Mouse (Mus musculus): Measurements from ENCODE around the gene Dyrk3. TPM values are rescaled to one million over a fixed set of nuclear protein-coding genes. Genes with fewer than 3 reads are reported as not detected.

Gene Dyrk3
- polyA plus RNA-seq, 1 experiment from 2014 or later: 4.5 TPM

DNA sequence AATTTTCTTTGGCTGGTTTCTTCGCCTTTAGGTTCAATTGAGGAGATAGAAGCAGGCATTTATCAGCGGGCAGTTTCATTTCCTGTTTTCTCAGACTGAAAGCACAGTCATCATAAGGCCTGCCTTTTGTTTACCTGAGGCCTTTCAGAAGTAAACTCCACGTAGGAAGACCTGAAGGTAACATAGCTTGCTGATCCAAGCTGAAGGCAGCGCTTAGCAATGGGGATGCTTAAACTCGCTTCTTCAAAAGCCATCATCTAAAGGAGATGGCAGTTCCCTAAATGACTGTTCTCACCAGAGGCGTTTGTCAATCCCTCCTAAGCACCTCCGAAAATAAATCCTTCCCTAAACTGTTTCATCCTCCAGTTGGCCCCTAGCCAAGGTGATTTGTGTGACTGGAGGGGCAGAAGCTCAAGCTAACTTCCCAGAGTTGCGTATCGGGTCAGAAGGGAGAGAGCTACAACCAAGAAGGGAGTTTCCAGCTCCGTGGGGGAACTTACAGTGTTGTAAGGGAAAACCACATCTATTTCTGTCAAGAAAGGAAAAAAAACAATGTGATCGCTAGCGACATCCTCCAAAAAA, 27.5 kb downstream of the Dyrk3 start:
- ATAC-seq (ENCODE audit: extremely low read depth, insufficient number of reproducible peaks, low FRiP score, low TSS enrichment): no peak
- H3K4me2 ChIP-seq: peak overlapping the region; percentile 26; the same call in 1 of the 2 replicates

DNA sequence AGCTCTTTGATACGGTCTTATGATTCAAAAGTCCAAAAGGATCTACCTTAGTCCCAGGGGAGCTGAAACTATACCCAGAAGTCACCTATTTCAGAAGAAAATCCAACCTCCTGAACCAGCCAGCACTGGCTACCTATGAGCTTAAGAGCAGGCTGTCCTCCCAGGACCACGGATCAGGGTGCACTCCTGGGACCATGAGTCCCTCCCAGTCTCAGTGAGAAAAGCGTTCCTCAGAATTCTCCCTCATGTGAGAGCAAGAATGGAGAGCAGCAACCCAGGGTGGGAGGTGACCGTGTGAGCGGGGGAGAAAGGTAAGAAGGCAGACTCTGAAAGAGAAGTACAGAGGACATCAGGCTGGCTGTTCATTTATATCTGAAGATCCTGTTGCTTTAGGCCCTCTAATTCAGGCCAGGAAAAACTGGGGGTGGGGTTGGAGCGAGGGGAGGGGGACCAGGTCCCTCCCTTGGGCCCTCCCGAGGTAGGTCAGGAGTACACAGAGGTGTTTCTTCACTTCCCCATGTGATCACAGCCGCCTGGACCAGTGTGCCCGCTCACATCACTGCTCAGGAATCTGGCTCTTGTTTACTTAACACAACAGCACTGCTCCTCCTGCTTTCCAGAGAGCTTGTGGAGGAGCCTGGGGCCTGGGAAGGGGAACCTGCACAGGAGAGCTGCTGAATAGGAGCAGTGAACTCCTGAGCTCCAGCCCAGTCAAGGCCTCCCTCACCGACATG, 30.4 kb downstream of the Dyrk3 start:
- peak overlapping the region; percentile 65 for H3K9ac ChIP-seq
- 38% methylated on average over 10 of the region's 10 CpGs for WGBS

More for the DNA sequence above, 27.5 kb downstream of the Dyrk3 start:
- H3K27me3 ChIP-seq (replicated peaks): no peaks in the 10 kb centered on the region
- H3K36me3 ChIP-seq: no peaks in the 10 kb centered on the region
- H3K9ac ChIP-seq: no peak overlapping the region
- peak overlapping the region; percentile 70 for H3K27ac ChIP-seq (replicated peaks)
- H3K4me3 ChIP-seq: no peak overlapping the region
- no peaks in the 10 kb centered on the region for H3K9me3 ChIP-seq
- 45% methylated on average over 12 of the region's 12 CpGs for WGBS
- peaks cover 67% of the 10 kb centered on the region for H3K4me1 ChIP-seq

DNA sequence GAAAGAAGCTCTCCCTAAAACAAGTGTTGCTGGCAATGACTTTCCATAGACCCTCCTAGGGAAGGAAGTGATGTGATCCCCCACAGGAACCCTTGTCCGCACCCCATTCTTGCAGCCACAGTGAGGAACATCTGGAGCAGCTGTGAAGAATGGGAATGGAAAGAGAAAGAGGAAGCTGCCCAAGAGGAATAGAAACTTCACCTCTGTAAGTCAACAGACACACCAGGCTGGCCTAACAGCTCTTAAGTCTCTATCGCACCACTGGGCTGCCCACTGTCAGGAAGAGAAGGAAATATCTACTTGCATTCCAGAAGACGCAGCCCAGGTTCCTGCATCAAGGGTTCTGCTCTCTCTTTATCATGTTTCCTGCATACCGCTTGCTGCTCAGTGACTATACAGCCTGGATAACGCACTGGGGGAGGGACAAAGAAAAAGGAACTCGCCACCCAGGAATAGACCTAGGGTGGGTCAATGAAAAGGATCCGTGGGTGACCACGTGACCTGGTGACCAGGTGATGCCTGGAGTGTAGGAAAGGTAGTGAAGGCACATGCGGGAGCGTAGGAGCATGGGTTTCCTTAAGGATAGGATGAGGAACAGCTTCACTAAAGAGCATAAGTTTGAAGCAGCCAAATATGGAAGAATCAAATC, 34.2 kb downstream of the Dyrk3 start:
- no peaks in the 10 kb centered on the region for H3K36me3 ChIP-seq
- 0 out of 2 replicates have a peak overlapping the region, but pooled peaks have one; percentile 52 for H3K27ac ChIP-seq (replicated peaks)
- WGBS: 39% methylated on average over 10 of the region's 10 CpGs
- no peak overlapping the region for H3K4me3 ChIP-seq
- no peak overlapping the region for H3K9ac ChIP-seq
- H3K4me2 ChIP-seq: 0 out of 2 replicates have a peak overlapping the region, but pooled peaks have one; percentile 9
- no peaks in the 10 kb centered on the region for H3K27me3 ChIP-seq (replicated peaks)
- ATAC-seq (ENCODE audit: extremely low read depth, insufficient number of reproducible peaks, low FRiP score, low TSS enrichment): no peak
- peaks cover 29% of the 10 kb centered on the region for H3K4me1 ChIP-seq
- no peaks in the 10 kb centered on the region for H3K9me3 ChIP-seq

More for the DNA sequence above, 30.4 kb downstream of the Dyrk3 start:
- Histone ChIP-seq H3K4me1 (peaks cover 58% of the 10 kb centered on the region), H3K4me2 (peak overlapping the region; percentile 27), H3K36me3 (no peaks in the 10 kb centered on the region), H3K27ac (replicated peaks) (peak overlapping the region; percentile 84), H3K4me3 (no peak overlapping the region), H3K27me3 (replicated peaks) (no peaks in the 10 kb centered on the region), H3K9me3 (no peaks in the 10 kb centered on the region)
- ATAC-seq (ENCODE audit: extremely low read depth, insufficient number of reproducible peaks, low FRiP score, low TSS enrichment): peak; percentile 64; the same call in 1 of the 2 replicates

DNA sequence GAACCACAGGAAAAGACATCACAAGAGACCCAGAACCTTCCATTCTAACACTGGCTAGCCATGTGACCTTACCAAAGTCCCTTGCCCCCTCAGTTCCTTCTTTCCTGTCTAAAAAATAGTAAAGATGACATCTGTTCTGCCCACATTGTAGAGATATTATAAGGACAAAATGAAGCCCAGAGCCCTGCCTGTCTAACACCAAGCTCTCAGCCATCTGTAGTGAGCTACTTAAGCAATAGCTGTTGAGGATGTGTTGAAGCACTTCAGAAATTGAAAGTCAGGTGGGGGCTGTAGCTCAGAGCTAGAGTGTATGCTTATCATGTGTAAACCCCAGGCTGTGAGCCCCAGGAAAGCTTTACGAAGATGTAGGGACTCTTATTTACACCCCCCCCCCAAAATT, 37.3 kb downstream of the Dyrk3 start:
- no peak overlapping the region for H3K27ac ChIP-seq (replicated peaks)
- H3K9me3 ChIP-seq: no peaks in the 10 kb centered on the region
- H3K4me3 ChIP-seq: no peak overlapping the region
- no peak overlapping the region for H3K9ac ChIP-seq
- no peak for ATAC-seq (ENCODE audit: extremely low read depth, insufficient number of reproducible peaks, low FRiP score, low TSS enrichment)
- peaks cover 28% of the 10 kb centered on the region for H3K4me1 ChIP-seq
- H3K27me3 ChIP-seq (replicated peaks): no peaks in the 10 kb centered on the region
- no peaks in the 10 kb centered on the region for H3K36me3 ChIP-seq
- WGBS: 44% methylated on average over 1 of the region's 1 CpGs
- no peak overlapping the region for H3K4me2 ChIP-seq

DNA sequence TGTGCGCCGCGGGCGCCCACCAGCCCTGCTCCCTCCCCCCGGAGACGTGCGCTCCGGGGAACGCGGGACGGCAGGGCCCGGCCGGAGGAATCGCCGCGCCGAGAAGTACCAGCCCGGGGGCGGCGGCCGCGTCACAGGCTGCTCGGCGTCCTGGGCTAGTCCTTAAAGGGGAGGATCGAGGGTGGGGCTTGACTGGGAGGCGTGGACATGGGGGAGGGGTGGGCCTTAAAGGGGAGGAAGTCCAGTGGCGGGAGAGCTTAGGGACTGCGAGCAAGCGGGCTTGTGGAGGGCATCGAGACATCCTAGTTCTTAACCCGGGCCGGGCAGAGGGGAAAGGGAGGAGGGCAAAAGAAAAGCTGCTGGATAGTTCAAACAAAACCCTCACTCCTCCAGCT, 40.4 kb downstream of the Dyrk3 start, which contains the start of gene Mapkapk2:
Gene Mapkapk2 (minus strand): TSS at position 127 of the 395 bp plus-strand sequence.
- Histone ChIP-seq H3K36me3 (no peaks in the 10 kb centered on the region), H3K4me2 (peak within 1 kb of the TSS; percentile 84), H3K9me3 (no peaks in the 10 kb centered on the region), H3K4me3 (peak within 1 kb of the TSS; percentile 96), H3K27ac (replicated peaks) (peak within 1 kb of the TSS; percentile 98), H3K9ac (peak within 1 kb of the TSS; percentile 99), H3K27me3 (replicated peaks) (no peaks in the 10 kb centered on the region), H3K4me1 (peaks cover 46% of the 10 kb centered on the region)
- under 1% methylated on average over 31 of the region's 32 CpGs for whole genome bisulfite sequencing
- ATAC-seq (ENCODE audit: extremely low read depth, insufficient number of reproducible peaks, low FRiP score, low TSS enrichment): peak; percentile 88

DNA sequence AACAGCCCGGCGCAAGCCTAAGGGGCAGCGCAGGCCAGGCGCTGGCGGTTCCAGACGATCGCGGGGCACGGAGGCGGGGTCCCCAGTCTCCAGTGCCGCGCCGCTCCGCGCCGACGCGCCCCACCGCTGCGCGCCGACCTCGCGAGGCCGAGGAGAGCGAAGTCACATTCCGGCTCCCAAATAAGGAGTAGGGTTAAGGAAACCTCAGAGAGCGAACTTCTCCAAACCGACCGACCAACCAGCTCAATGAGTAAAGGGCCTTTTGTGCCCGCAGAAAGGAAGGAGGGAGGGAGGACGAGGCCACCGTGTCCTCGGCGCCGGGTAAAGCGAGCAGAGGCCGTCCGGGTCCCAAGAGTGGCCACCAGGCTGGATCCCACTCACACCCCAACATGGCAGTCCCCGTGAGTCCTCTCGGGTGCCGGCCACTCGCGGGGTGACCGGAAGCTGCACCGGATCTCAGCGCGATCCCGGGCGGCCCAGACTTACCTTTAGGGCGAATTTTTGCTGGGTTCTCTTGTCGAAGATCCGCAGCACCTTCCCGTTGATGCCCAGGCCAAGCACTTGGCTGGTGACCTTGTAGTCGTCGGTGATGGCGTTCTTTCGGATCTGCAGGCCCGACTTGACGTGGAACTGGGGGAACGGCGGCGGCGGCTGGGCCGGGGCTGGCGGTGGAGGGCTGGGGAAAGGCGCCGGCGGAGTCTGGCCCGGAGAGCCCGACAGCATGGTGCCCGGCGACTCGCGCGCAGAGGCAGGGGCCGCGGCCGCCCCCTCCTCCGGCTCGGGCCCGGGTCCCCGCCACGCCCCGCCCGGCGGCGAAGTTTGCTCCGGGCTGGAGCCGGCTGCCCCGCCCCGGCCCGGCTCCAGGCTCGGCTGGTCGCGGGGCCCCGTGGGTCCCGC, 41.1 kb downstream of the Dyrk3 start:
- Histone ChIP-seq H3K27ac (replicated peaks) (peak overlapping the region; percentile 98), H3K4me1 (peaks cover 53% of the 10 kb centered on the region), H3K9me3 (no peaks in the 10 kb centered on the region), H3K9ac (peak overlapping the region; percentile 99), H3K36me3 (no peaks in the 10 kb centered on the region), H3K27me3 (replicated peaks) (no peaks in the 10 kb centered on the region), H3K4me3 (peak overlapping the region; percentile 96), H3K4me2 (peak overlapping the region; percentile 84)
- ATAC-seq (ENCODE audit: extremely low read depth, insufficient number of reproducible peaks, low FRiP score, low TSS enrichment): peak; percentile 29; the same call in 1 of the 2 replicates
- under 1% methylated on average over 80 of the region's 98 CpGs for WGBS

DNA sequence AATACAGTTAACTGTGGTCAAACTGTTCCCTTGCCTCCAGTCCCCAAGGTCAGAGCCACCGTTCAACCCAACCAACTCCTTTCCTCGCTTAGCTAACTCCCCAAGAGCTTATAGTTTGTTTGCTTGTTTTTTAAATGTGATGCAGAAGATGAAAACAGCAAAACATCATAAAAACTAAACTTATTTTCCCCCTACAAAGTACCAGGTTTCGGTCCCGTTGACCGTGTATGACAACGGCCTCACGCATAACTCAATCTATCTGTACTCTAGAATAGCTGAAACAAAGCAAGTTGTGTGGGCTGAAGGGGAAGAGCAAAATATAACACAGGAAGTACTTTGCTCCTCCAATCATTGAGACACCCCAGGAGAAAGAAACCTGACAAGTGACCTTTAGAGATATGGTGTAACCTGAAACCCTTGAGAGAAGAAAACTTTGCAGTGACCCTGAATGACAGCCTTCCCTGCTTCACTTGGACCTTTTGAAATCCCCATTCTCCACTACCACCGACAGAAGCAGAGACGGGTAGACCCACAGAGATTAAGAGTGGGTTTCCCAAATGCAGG, 41.9 kb downstream of the Dyrk3 start:
- Histone ChIP-seq H3K27ac (replicated peaks) (peak overlapping the region; percentile 98), H3K27me3 (replicated peaks) (no peaks in the 10 kb centered on the region), H3K9ac (peak overlapping the region; percentile 99), H3K4me2 (peak overlapping the region; percentile 84), H3K9me3 (no peaks in the 10 kb centered on the region), H3K4me1 (peaks cover 61% of the 10 kb centered on the region), H3K36me3 (no peaks in the 10 kb centered on the region), H3K4me3 (peak overlapping the region; percentile 96)
- WGBS: 9% methylated on average over 9 of the region's 9 CpGs
- ATAC-seq (ENCODE audit: extremely low read depth, insufficient number of reproducible peaks, low FRiP score, low TSS enrichment): no peak

DNA sequence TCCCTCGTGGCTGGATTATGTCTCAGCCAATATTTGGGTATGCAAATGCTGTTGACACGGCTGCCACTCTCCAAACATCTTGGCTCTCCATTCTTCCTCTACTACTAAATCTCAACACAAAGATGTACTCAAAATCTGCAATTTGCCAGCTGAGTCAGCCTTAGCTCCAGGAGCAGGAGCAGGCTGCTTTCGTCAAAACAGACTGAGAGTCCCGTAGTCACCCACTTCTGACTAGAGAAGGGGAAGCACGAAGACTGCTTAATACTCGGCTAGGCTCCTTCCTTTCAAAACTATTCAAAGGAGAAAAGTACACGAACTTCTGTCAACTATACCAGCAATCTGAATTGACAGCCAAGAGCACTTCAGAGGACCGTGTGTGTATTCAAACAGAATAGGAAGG, 42.6 kb downstream of the Dyrk3 start:
- ATAC-seq (ENCODE audit: extremely low read depth, insufficient number of reproducible peaks, low FRiP score, low TSS enrichment): no peak
- H3K9me3 ChIP-seq: no peaks in the 10 kb centered on the region
- H3K27me3 ChIP-seq (replicated peaks): no peaks in the 10 kb centered on the region
- peak overlapping the region; percentile 84 for H3K4me2 ChIP-seq
- H3K36me3 ChIP-seq: no peaks in the 10 kb centered on the region
- peak overlapping the region; percentile 98 for H3K27ac ChIP-seq (replicated peaks)
- WGBS: 20% methylated on average over 8 of the region's 8 CpGs
- H3K4me3 ChIP-seq: peak overlapping the region; percentile 96
- H3K4me1 ChIP-seq: peaks cover 68% of the 10 kb centered on the region
- peak overlapping the region; percentile 99 for H3K9ac ChIP-seq

DNA sequence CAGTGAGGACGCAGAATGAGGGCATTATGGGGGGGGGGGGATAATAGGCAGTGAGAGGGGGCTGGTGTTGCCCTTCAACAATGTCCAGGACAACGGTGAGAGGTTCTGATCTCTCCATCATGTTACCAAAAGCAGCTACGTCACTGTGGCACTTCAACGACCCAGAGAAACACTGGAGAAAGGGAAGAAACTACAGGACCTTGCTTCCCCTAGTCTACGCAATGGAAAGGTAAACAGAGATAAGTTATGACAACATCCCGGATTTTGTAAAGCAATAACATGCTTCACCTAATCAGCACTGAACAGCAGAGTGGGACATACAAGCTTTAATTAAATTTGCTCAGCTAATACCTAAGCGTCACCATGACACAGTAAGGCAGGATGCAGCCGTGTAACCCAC, 44.3 kb downstream of the Dyrk3 start:
- H3K4me1 ChIP-seq: peaks cover 84% of the 10 kb centered on the region
- H3K27ac ChIP-seq (replicated peaks): 0 out of 2 replicates have a peak overlapping the region, but pooled peaks have one; percentile 0
- peak overlapping the region; percentile 84 for H3K4me2 ChIP-seq
- whole genome bisulfite sequencing: 43% methylated on average over 8 of the region's 8 CpGs
- no peak for ATAC-seq (ENCODE audit: extremely low read depth, insufficient number of reproducible peaks, low FRiP score, low TSS enrichment)
- no peaks in the 10 kb centered on the region for H3K9me3 ChIP-seq
- H3K4me3 ChIP-seq: no peak overlapping the region
- H3K36me3 ChIP-seq: no peaks in the 10 kb centered on the region
- peak overlapping the region; percentile 99 for H3K9ac ChIP-seq
- H3K27me3 ChIP-seq (replicated peaks): no peaks in the 10 kb centered on the region

DNA sequence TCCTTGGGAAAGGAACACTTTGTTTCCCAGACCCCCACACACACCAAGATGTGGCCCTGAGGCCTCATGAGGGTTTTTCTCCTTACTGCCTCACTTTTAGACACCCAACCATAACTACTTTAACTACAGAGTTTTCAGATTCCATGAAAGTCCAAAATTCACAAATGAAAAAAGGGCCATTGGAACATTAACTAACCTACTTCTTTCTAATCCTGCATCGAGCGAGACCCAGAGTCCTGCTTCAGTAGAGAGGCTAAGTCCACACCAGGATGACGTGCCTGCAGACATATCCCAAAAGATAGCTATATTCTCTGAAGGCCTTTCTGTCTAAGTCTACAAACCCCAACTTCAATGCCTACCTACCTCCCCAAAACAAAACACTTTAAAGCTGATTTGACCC, 45.3 kb downstream of the Dyrk3 start:
- Histone ChIP-seq H3K27ac (replicated peaks) (peak overlapping the region; percentile 63), H3K4me2 (peak overlapping the region; percentile 6; the same call in 1 of the 2 replicates), H3K9ac (peak overlapping the region; percentile 41; the same call in 1 of the 2 replicates), H3K27me3 (replicated peaks) (no peaks in the 10 kb centered on the region), H3K36me3 (no peaks in the 10 kb centered on the region), H3K4me1 (peaks cover 85% of the 10 kb centered on the region), H3K9me3 (no peaks in the 10 kb centered on the region), H3K4me3 (no peak overlapping the region)
- 83% methylated on average over 3 of the region's 3 CpGs for WGBS
- no peak for ATAC-seq (ENCODE audit: extremely low read depth, insufficient number of reproducible peaks, low FRiP score, low TSS enrichment)
